In the genomic region with DNA sequence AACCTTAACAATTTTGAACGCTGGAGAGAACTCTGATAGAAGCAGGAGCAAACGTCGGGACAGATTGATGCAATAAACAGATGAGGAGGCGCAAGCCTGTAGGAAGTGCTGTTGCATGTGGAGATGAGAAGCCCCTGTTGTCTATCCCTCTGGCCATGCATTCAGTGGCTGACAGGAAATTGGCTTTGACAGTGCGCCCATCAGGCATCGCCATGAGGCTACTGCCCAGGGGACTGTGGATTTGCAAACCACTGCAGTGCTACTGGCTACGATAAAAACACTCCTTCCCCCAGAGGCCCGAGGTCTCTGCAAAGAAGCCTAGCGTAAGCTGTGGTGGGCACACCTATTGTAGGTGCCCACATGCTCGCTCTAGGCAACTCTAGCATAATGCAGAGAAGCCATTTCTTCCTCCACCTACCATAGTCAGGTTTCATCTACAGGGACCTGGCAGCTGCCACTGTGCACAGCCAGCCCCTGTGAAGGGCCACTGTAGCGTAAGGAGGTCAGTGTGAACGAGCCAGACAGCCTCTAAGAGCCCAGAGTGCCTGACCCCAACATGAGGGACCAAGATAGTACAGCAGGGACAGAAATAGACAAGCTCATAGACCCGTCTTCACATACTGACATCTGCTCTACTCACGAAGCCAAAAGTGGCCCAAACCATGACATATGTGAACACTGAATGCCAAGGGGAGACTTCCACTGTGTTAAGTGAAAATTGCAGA, we compare ENCODE assay signal across 14 mouse cellular contexts. TPM values are rescaled to one million over a fixed set of nuclear protein-coding genes. Genes with fewer than 3 reads are reported as not detected.
DNase-seq lines count a peak whose midpoint lies in the region; TF ChIP-seq lines count a peak whose summit lies in the region.
"Had no signal": no experiment of that assay in that cellular context is flagged by ENCODE, and none has a peak within 500 bp of the region (broad histone marks: within the 10 kb centered on the region; RNA-seq: fewer than 3 reads in every experiment).

No protein-coding gene starts in this region.

- no peak overlapping the region for H3K4me3 ChIP-seq in CH12.LX (replicated peaks in 1 of 3; ENCODE audit: low read depth in 2 of 3, low read length in 2 of 3, poor library complexity in 1 of 3)
- H3K4me3 ChIP-seq: forebrain, embryonic 15.5 days; liver, embryonic 15.5 days; midbrain, embryonic 13.5 days had no signal

- no peak overlapping the region for H3K4me2 ChIP-seq in CH12.LX (ENCODE audit: insufficient read depth, low read depth, poor library complexity, severe bottlenecking)
- H3K4me2 ChIP-seq: forebrain, embryonic 15.5 days; liver, embryonic 15.5 days; midbrain, embryonic 13.5 days had no signal

- peaks cover 33 to 76% of the 10 kb centered on the region in 2 experiments for H3K4me1 ChIP-seq in CH12.LX (ENCODE audit: control insufficient read depth in 1 of 2, insufficient read depth in 2 of 2)
- H3K4me1 ChIP-seq: forebrain, embryonic 15.5 days; midbrain, embryonic 13.5 days had no signal

- H3K27me3 ChIP-seq in CH12.LX (replicated peaks) = no peaks in the 10 kb centered on the region
- H3K27me3 ChIP-seq: forebrain, embryonic 15.5 days; liver, embryonic 15.5 days; midbrain, embryonic 13.5 days had no signal

- TF ChIP-seq EP300 in CH12.LX (IDR thresholded peaks at IDR 0.05; ENCODE audit: low read length) = no peak

- no peaks in the 10 kb centered on the region for H3K9me3 ChIP-seq in CH12.LX (replicated peaks; ENCODE audit: low read length)
- H3K9me3 ChIP-seq: forebrain, embryonic 15.5 days; liver, embryonic 15.5 days; midbrain, embryonic 13.5 days had no signal

- dilution Hi-C loops in CH12.LX (cut with MboI; ENCODE audit: extremely low pct_ligation_motif_present, extremely low pct_unique_long_range_greater_than_20kb, low sequenced_read_pairs) = no loop called here

- no peak overlapping the region for H3K9ac ChIP-seq in CH12.LX (ENCODE audit: insufficient read depth, low read depth)
- H3K9ac ChIP-seq: forebrain, embryonic 15.5 days; liver, embryonic 15.5 days; midbrain, embryonic 13.5 days had no signal

- peaks cover 84 to 93% of the 10 kb centered on the region in 2 experiments for H3K36me3 ChIP-seq in CH12.LX (replicated peaks in 1 of 2; ENCODE audit: control insufficient read depth in 1 of 2, insufficient read depth in 1 of 2, low read length in 1 of 2)

- TF ChIP-seq CTCF in CH12.LX (conservative IDR thresholded peaks at IDR 0.05 in 1 of 2, IDR thresholded peaks at IDR 0.05 in 1 of 2; ENCODE audit: low read depth in 2 of 2, low read length in 2 of 2) = no peak

- TF ChIP-seq POLR2A in CH12.LX (IDR thresholded peaks at IDR 0.05; ENCODE audit: low read depth, low read length) = no peak

- no peaks in the 10 kb centered on the region for H3K79me2 ChIP-seq in CH12.LX (replicated peaks; ENCODE audit: control insufficient read depth, extremely low read depth, insufficient read depth, poor library complexity, severe bottlenecking)

- in situ Hi-C loops in CH12.LX (cut with MboI; ENCODE audit: low pct_ligation_motif_present, low pct_unique_long_range_greater_than_20kb, low sequenced_read_pairs) = no loop called here

- TF ChIP-seq RAD21 in CH12.LX (IDR thresholded peaks at IDR 0.05; ENCODE audit: low read depth, low read length) = no peak

- peak; percentile 45 to 70 for DNase-seq in heart, adult 18-20 months
- no peak for DNase-seq in heart, postnatal 4 days
- DNase-seq in CH12.LX (ENCODE audit: extremely low read depth) = no peak
- peak; percentile 78 for DNase-seq in cerebellum, adult 11 months
- peak; percentile 73 to 77 for DNase-seq in cerebellum, postnatal 36 days
- DNase-seq in lung, postnatal 10 days = no peak
- DNase-seq in T-cell, adult 2 months (ENCODE audit: low spot score) = no peak
- no peak for DNase-seq in lung, adult 18-20 months
- DNase-seq: lung, postnatal 4 days; right cerebral cortex, postnatal 25 days; thymus, adult 18-20 months had no signal

- H3K27ac ChIP-seq in CH12.LX (ENCODE audit: insufficient read depth, low read depth) = peak overlapping the region; percentile 45
- H3K27ac ChIP-seq: forebrain, embryonic 15.5 days; liver, embryonic 15.5 days; midbrain, embryonic 13.5 days had no signal

TF ChIP-seq in CH12.LX, 34 proteins besides CTCF, POLR2A, EP300 and RAD21:
- no peak for TF ChIP-seq POLR2AphosphoS2 (IDR thresholded peaks at IDR 0.05; ENCODE audit: low read depth, low read length)
- TF ChIP-seq TCF12 (IDR thresholded peaks at IDR 0.05; ENCODE audit: low read depth, low read length) = no peak

RNA-seq across cellular contexts. Expression of a gene that starts 15.4 kb away (rescaled TPM):
- total RNA-seq in heart, adult 18-20 months (2021) = 10 to 100 TPM; 55.9 to 57.6 TPM
- 10 to 100 TPM; 27.1 to 29.2 TPM for total RNA-seq in heart, postnatal 4 days (2021)
- 7.8 and 10.1 TPM in 2 replicates for total RNA-seq in CH12.LX (2012; rRNA removed)
- total RNA-seq in CH12.LX (2014; rRNA removed) = 6.3 and 7.1 TPM in 2 replicates
- 8.2 and 8.7 TPM in 2 replicates for polyA plus RNA-seq in CH12.LX (2012; ENCODE audit: insufficient read length, low read depth)

RNA-seq across cellular contexts. Expression of a gene that starts 29.7 kb away (rescaled TPM):
- 10 to 100 TPM; 24.9 to 25.8 TPM for total RNA-seq in heart, adult 18-20 months (2021)
- 10 to 100 TPM; 36.7 to 38.6 TPM for total RNA-seq in heart, postnatal 4 days (2021)
- 38.4 and 58.8 TPM in 2 replicates for total RNA-seq in CH12.LX (2012; rRNA removed)
- total RNA-seq in CH12.LX (2014; rRNA removed) = 36.9 TPM in 2 replicates
- 43.2 and 43.6 TPM in 2 replicates for polyA plus RNA-seq in CH12.LX (2012; ENCODE audit: insufficient read length, low read depth)

Comparison
In these comparisons a context has a peak if more than half of its experiments do, and no peak if none do; other contexts are left out.
1. DNase-seq: peak in heart, adult 18-20 months (2 of 2), cerebellum, adult 11 months (single experiment) and cerebellum, postnatal 36 days (2 of 2); none in heart, postnatal 4 days (single experiment), CH12.LX (single experiment), lung, postnatal 10 days (single experiment), T-cell, adult 2 months (single experiment) and lung, adult 18-20 months (0 of 2).